Mouse (Mus musculus) forebrain, embryonic 14.5 days (tissue): ENCODE measurements around the gene Sephs2. TPM values are rescaled to one million over a fixed set of nuclear protein-coding genes. Genes with fewer than 3 reads are reported as not detected.

Experiments
- ATAC-seq: fragments of 200-750 bp; cut with Nextera tagmentation; 2 replicates; pipeline ENCODE4 v1.8.0; 2017; ENCODE audit warnings: mild to moderate bottlenecking, moderate library complexity
- DNase-seq: peaks from one replicate; pipeline ENCODE4 v3.0.0-alpha.2; 2015; ENCODE audit warnings: low spot score
- H3K27ac ChIP-seq: fragments of 300-500 bp; sonication (generic); 2 replicates; pipeline ENCODE4 v1.5.1; 2014; ENCODE audit warnings: low read depth, mild to moderate bottlenecking, control low read depth, low read length, moderate library complexity
- H3K27me3 ChIP-seq: fragments of 300-500 bp; sonication (generic); replicated peaks from 2 replicates; pipeline ENCODE4 v1.6.1; 2014; ENCODE audit warnings: low read length, control low read depth, mixed read lengths; ENCODE audit not compliant: control insufficient read depth, insufficient read depth
- H3K36me3 ChIP-seq: fragments of 300-500 bp; sonication (generic); 2 replicates; pipeline ENCODE4 v1.6.1; 2014; ENCODE audit warnings: low read length, control low read depth; ENCODE audit not compliant: control insufficient read depth, insufficient read depth
- H3K4me1 ChIP-seq: fragments of 300-500 bp; sonication (generic); 2 replicates; pipeline ENCODE4 v1.6.1; 2014; ENCODE audit warnings: antibody characterized with exemption, low read length, control low read depth; ENCODE audit not compliant: control insufficient read depth, insufficient read depth
- H3K4me2 ChIP-seq: fragments of 300-500 bp; sonication (generic); 2 replicates; pipeline ENCODE4 v1.6.1; 2014; ENCODE audit warnings: mild to moderate bottlenecking, control low read depth, low read length
- H3K4me3 ChIP-seq: fragments of 300-500 bp; sonication (generic); 2 replicates; pipeline ENCODE4 v1.5.1; 2014; ENCODE audit warnings: low read depth, low read length, control low read depth
- H3K9ac ChIP-seq: fragments of 300-500 bp; sonication (generic); 2 replicates; pipeline ENCODE4 v1.6.1; 2014; ENCODE audit warnings: mild to moderate bottlenecking, low read length, control low read depth, moderate library complexity
- H3K9me3 ChIP-seq: fragments of 300-500 bp; sonication (generic); replicated peaks from 2 replicates; pipeline ENCODE4 v1.6.1; 2016; ENCODE audit warnings: low read length, control low read depth, mixed read lengths; ENCODE audit not compliant: control insufficient read depth
- WGBS: fragments of 180-500 bp; shearing (Covaris S2); extraction: QIAGEN DNeasy Blood & Tissue Kit; methylation state at CpG from one replicate; pipeline ENCODE4 v1.1.7; 2014; 5-methylcytosine and 5-hydroxymethylcytosine counted together
- polyA plus RNA-seq: library from polyadenylated mRNA; unstranded; fragments of >200 nt; fragmentation: Nextera tagmentation; extraction: Ambion mirVana; gene quantifications from 2 replicates; pipeline ENCODE4 v1.2.1, GENCODE M21; 2014

The Sephs2 gene
- polyA plus RNA-seq, 1 experiment from 2014 or later, result 59.4 TPM

DNA sequence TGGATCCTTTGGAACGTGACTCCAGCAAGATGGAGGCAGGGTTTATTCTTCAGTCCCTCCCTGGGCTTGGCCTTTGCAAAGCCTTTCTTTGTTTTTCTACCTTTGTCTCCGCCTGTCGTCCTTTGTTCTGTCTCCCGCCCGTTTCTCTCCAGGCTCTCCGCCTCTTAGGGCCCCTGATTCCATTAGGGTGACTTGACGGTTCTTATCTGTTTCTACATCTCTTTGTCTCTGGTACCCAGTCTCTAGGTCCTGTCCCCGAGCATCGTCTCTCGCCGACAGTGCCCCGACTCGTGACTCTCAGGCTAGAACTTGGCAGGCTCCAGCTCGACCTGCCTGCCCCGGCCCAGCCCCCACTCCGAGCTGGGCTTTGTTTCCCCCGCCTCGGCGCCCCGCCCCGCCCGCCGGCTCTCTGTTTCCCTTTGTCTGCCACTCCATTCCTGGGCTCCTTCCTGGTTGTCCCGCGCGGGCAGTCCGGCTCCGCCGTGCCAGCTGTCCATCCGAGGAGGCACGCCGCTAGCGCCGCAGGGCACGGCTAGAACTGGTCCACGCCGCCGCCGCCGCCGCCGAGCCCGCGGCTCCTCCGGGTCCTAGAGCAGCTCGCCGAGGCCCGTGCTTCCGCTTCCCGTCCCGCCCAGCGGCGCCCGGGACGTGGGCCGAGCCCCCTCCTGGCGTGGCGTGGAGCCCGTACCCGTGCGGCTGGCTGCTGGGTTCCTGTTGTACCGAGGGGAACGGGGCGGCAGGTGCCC is 41.1 kb downstream of the Sephs2 start, which contains the start of the genes Zfp553 and Sept1:
Gene Zfp553, plus strand, starts transcription at position 440 of the 746 bp plus-strand sequence.
Gene Sept1, minus strand, starts transcription at position 509 of the 746 bp plus-strand sequence.
- DNase-seq (peak; percentile 93), ATAC-seq (peak; percentile 94)
- Histone ChIP-seq H3K4me3 (peak within 1 kb of the TSS; percentile 96), H3K9ac (peak within 1 kb of the TSS; percentile 97), H3K4me2 (peak within 1 kb of the TSS; percentile 92), H3K27me3 (no peaks in the 10 kb centered on the region), H3K27ac (peak within 1 kb of the TSS; percentile 99), H3K9me3 (no peaks in the 10 kb centered on the region), H3K36me3 (peaks cover 47% of the 10 kb centered on the region), H3K4me1 (peaks cover 25% of the 10 kb centered on the region)
- WGBS, result under 1% methylated on average over 64 of the region's 64 CpGs

- DNase-seq (no peak), ATAC-seq (no peak)
- no peaks in the 10 kb centered on the region for H3K27me3 ChIP-seq
- peak overlapping the region; percentile 97 for H3K9ac ChIP-seq
- peaks cover 25% of the 10 kb centered on the region for H3K4me1 ChIP-seq
- peak overlapping the region; percentile 99 for H3K27ac ChIP-seq
- no peaks in the 10 kb centered on the region for H3K9me3 ChIP-seq
- H3K4me2 ChIP-seq, result peak overlapping the region; percentile 92
- WGBS, result 3% methylated on average over 20 of the region's 20 CpGs
- peaks cover 40% of the 10 kb centered on the region for H3K36me3 ChIP-seq
- peak overlapping the region; percentile 96 for H3K4me3 ChIP-seq
Observed at GRCm38 (mm10) chr7:127231826-127232621, 41.8 kb downstream of the Sephs2 start.

DNA sequence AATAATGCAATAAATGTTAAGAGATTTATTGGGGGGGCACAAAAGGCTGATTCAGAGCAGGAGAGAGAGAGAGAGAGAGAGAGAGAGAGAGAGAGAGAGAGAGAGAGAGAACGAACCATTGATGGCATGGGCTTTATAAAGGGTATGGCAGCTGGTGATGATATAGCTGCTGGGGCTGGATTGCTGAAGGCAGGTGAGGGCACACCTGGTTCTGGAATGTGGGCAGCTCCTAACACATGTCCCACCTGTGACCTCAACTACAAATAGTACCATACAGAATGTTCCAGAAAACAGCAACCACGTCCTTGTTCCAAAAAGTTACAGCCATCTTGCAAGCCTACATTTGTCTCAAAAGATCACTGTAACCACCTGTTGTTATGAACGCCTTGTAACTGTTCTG is 42.5 kb downstream of the Sephs2 start:
- H3K4me1 ChIP-seq, result peaks cover 25% of the 10 kb centered on the region
- H3K36me3 ChIP-seq, result peaks cover 33% of the 10 kb centered on the region
- WGBS, result 57% methylated on average over 3 of the region's 3 CpGs
- peak overlapping the region; percentile 34; the same call in 1 of the 2 replicates for H3K27ac ChIP-seq
- peak overlapping the region; percentile 96 for H3K4me3 ChIP-seq
- ATAC-seq (no peak), DNase-seq (no peak)
- peak overlapping the region; percentile 97 for H3K9ac ChIP-seq
- H3K4me2 ChIP-seq, result peak overlapping the region; percentile 92
- H3K27me3 ChIP-seq, result no peaks in the 10 kb centered on the region
- H3K9me3 ChIP-seq, result no peaks in the 10 kb centered on the region

GRCm38 (mm10) chr7:127228615-127229303 is 45.1 kb downstream of the Sephs2 start:
- 71% methylated on average over 4 of the region's 4 CpGs for WGBS
- DNase-seq, result peak; percentile 83
- Histone ChIP-seq H3K27me3 (no peaks in the 10 kb centered on the region), H3K9me3 (no peaks in the 10 kb centered on the region), H3K27ac (no peak overlapping the region), H3K4me3 (no peak overlapping the region), H3K36me3 (peaks cover 18% of the 10 kb centered on the region), H3K4me2 (no peak overlapping the region), H3K9ac (no peak overlapping the region), H3K4me1 (peaks cover 18% of the 10 kb centered on the region)
- no peak for ATAC-seq

DNA sequence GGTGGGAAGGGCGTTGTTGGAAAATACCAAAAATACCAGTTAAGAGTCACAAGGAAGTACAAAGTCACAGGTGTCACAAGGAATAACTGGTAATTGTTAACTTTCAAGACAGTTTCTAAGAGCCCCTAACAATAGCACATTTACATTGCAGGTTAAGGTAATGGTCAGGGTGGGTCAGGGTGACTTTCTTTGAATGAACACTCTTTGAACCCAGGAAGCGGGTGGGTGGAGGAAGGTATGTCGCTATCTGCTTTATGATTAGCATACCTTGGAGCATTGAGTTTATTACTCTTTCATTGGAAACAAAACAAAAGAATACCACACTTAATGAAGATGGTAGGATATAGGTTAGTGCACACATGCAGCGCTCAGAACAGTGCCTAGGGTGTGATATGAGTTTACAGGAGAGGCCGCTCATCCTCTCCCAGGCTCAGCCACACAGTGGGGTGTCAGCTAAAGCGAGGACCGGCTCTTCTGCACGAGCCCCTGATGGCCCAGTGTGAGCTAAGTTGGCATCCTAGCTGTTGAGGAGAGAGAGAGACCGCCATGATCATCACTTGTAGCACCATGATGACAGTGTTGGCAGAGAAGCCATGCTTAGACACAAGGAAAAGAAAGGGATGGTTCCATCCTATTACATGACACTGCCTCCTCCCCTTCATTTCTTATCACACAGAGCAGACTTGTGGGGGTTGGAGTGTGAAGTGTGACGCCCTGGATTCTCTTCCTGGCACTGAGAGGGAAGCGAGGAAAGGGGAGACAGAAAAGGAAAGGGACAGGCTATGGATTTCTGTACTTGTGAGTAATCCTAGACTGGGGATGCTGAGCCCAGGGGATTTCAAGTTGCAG is 48.5 kb downstream of the Sephs2 start:
- H3K36me3 ChIP-seq, result peaks cover 12% of the 10 kb centered on the region; the same call in 1 of the 2 replicates
- 91% methylated on average over 11 of the region's 11 CpGs for WGBS
- H3K9ac ChIP-seq, result no peak overlapping the region
- no peaks in the 10 kb centered on the region for H3K27me3 ChIP-seq
- H3K4me2 ChIP-seq, result no peak overlapping the region
- H3K4me3 ChIP-seq, result no peak overlapping the region
- ATAC-seq (no peak), DNase-seq (no peak)
- H3K27ac ChIP-seq, result no peak overlapping the region
- no peaks in the 10 kb centered on the region for H3K9me3 ChIP-seq
- peaks cover 5% of the 10 kb centered on the region for H3K4me1 ChIP-seq

DNA sequence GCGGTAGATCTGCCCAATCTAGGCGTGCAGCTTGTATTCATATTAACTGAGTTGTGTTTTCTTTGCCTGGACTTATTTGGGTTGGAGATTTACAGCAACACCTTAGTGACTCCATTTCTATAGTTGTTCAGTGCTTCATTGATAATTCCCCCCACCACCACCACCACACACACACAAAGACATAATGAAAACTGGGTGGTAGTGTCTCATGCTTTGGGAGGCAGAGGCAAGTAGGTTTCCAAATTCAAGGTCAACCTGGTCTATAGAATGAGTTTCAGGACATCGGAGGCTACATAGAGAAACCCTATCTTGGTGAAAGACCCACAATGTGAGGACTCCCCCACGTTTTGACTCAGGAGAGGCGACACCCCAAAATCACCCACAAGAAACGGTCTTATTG is 49.2 kb downstream of the Sephs2 start:
- Histone ChIP-seq H3K4me2 (no peak overlapping the region), H3K36me3 (peaks cover 6% of the 10 kb centered on the region; the same call in 1 of the 2 replicates), H3K9ac (no peak overlapping the region), H3K27ac (no peak overlapping the region), H3K27me3 (no peaks in the 10 kb centered on the region), H3K4me1 (no peaks in the 10 kb centered on the region), H3K4me3 (no peak overlapping the region), H3K9me3 (no peaks in the 10 kb centered on the region)
- DNase-seq (no peak), ATAC-seq (no peak)
- 98% methylated on average over 6 of the region's 6 CpGs for WGBS

DNA sequence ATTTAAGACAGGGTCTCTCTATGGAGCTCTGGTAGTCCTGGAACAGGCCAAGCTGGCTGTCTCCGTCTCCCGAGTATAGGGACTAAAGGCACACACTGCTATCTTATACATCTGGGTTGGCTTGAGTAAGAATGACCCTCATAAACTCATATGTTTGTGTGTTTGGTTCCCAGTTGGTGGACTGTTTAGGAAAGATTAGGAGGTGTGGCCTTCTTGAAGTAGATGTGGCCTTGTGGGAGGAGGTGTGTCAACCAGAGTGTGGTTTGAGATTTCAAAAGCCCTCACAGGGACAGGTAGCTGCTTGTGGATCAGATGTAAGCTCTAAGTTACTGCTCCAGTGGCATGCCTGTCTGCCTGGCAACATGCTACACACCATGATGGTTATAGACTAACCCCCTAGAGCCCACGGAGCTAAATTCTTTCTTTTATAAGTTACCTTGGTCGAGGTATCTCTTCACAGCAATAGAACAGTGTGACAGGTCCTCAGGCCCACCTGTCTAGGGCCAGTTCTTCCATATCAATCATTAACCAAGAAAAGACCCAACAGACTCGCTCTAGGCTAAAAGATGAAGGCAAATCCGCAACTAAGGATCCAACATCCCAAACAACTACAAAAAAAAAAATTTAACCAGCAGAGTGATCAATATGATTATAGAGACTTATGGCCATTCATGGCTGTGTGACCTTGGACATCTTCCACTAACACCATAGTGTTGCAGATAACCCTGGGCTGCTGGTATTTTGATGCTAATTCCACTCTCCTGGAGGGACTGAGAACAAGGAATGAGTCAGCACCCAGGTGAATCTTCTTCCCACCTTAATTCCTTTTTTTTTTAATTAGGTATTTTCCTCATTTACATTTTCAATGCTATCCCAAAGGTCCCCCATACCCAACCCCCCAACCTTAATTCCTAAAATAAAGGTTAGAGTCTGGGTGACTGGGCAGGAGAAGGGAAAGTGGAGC is 50.1 kb downstream of the Sephs2 start:
- 86% methylated on average over 6 of the region's 6 CpGs for WGBS
- no peak for ATAC-seq
- H3K4me3 ChIP-seq, result no peak overlapping the region
- H3K4me1 ChIP-seq, result no peaks in the 10 kb centered on the region
- H3K27me3 ChIP-seq, result no peaks in the 10 kb centered on the region
- no peaks in the 10 kb centered on the region for H3K9me3 ChIP-seq
- H3K27ac ChIP-seq, result no peak overlapping the region
- no peak for DNase-seq
- no peaks in the 10 kb centered on the region; the same call in 1 of the 2 replicates for H3K36me3 ChIP-seq
- no peak overlapping the region for H3K4me2 ChIP-seq
- no peak overlapping the region for H3K9ac ChIP-seq
